Mouse (Mus musculus) heart, embryonic 11.5 days (tissue): ENCODE measurements around the gene Ndufa10. TPM values are rescaled to one million over a fixed set of nuclear protein-coding genes. Genes with fewer than 3 reads are reported as not detected.
A peak's percentile ranks its signal among the peaks of the same experiment; 100 is the strongest.

Experiments used
- ATAC-seq: fragments of 200-750 bp; cut with Nextera tagmentation; replicated peaks from 2 replicates; pipeline ENCODE4 v1.8.0; 2017; ENCODE audit warnings: moderate library complexity; ENCODE audit not compliant: insufficient number of reproducible peaks, low FRiP score, low TSS enrichment
- H3K27ac ChIP-seq: fragments of 300-500 bp; sonication (generic); 2 replicates; pipeline ENCODE4 v1.5.1; 2014; ENCODE audit warnings: mild to moderate bottlenecking, low read depth, low read length
- H3K27me3 ChIP-seq: fragments of 300-500 bp; sonication (generic); 2 replicates; pipeline ENCODE4 v1.6.1; 2014; ENCODE audit warnings: mild to moderate bottlenecking, low read length, mixed read lengths; ENCODE audit not compliant: control insufficient read depth, insufficient read depth
- H3K36me3 ChIP-seq: fragments of 300-500 bp; sonication (generic); 2 replicates; pipeline ENCODE4 v1.6.1; 2014; ENCODE audit warnings: mild to moderate bottlenecking, low read length, moderate library complexity, mixed read lengths; ENCODE audit not compliant: control insufficient read depth, insufficient read depth
- H3K4me1 ChIP-seq: fragments of 300-500 bp; sonication (generic); 2 replicates; pipeline ENCODE4 v1.6.1; 2014; ENCODE audit warnings: low read length; ENCODE audit not compliant: control insufficient read depth, insufficient read depth
- H3K4me2 ChIP-seq: fragments of 300-500 bp; sonication (generic); 2 replicates; pipeline ENCODE4 v1.6.1; 2014; ENCODE audit warnings: mild to moderate bottlenecking, moderate library complexity
- H3K4me3 ChIP-seq: fragments of 300-500 bp; sonication (generic); 2 replicates; pipeline ENCODE4 v1.5.1; 2014; ENCODE audit warnings: low read depth, low read length
- H3K9ac ChIP-seq: fragments of 300-500 bp; sonication (generic); 2 replicates; pipeline ENCODE4 v1.6.1; 2014; ENCODE audit warnings: mild to moderate bottlenecking, low read depth, low read length, moderate library complexity
- H3K9me3 ChIP-seq: fragments of 300-500 bp; sonication (generic); replicated peaks from 2 replicates; pipeline ENCODE4 v1.6.1; 2016; ENCODE audit warnings: low read length; ENCODE audit not compliant: control insufficient read depth
- WGBS: fragments of 180-500 bp; shearing (Covaris S2); extraction: QIAGEN DNeasy Blood & Tissue Kit; methylation state at CpG from one replicate; pipeline ENCODE4 v1.1.7; 2014; ENCODE audit not compliant: insufficient replicate concordance; 5-methylcytosine and 5-hydroxymethylcytosine counted together
- microRNA-seq: library from miRNA; unstranded; fragments of <30 nt; microRNA quantifications from one replicate; pipeline ENCODE4, GENCODE M21; 2016; ENCODE audit warnings: borderline number of aligned reads
- polyA plus RNA-seq: library from polyadenylated mRNA; unstranded; fragments of >200 nt; fragmentation: Nextera tagmentation; extraction: Ambion mirVana; gene quantifications from 2 replicates; pipeline ENCODE4 v1.2.1, GENCODE M21; 2014

Ndufa10 gene
- polyA plus RNA-seq, 1 experiment from 2014 or later: 465 TPM

- ATAC-seq: no peak
- 80% methylated on average over 2 of the region's 2 CpGs for WGBS
- Histone ChIP-seq H3K4me1 (peaks cover 11% of the 10 kb centered on the region; the same call in 1 of the 2 replicates), H3K4me2 (no peak overlapping the region), H3K27me3 (no peaks in the 10 kb centered on the region; the same call in 1 of the 2 replicates), H3K4me3 (no peak overlapping the region), H3K36me3 (no peaks in the 10 kb centered on the region), H3K27ac (no peak overlapping the region), H3K9me3 (no peaks in the 10 kb centered on the region), H3K9ac (no peak overlapping the region)
Measured at GRCm38 (mm10) chr1:92400556-92400955, 73.1 kb downstream of the Ndufa10 start.

- Histone ChIP-seq H3K27me3 (no peaks in the 10 kb centered on the region; the same call in 1 of the 2 replicates), H3K4me3 (no peak overlapping the region), H3K4me1 (peaks cover 11% of the 10 kb centered on the region; the same call in 1 of the 2 replicates), H3K4me2 (no peak overlapping the region), H3K27ac (no peak overlapping the region), H3K9me3 (no peaks in the 10 kb centered on the region), H3K36me3 (no peaks in the 10 kb centered on the region), H3K9ac (no peak overlapping the region)
- ATAC-seq: no peak
- 23% methylated on average over 7 of the region's 7 CpGs for WGBS
Measured at GRCm38 (mm10) chr1:92398601-92399000, 75.1 kb downstream of the Ndufa10 start.

GRCm38 (mm10) chr1:92397511-92398051, 76.1 kb downstream of the Ndufa10 start:
- H3K27ac ChIP-seq: no peak overlapping the region
- no peaks in the 10 kb centered on the region; the same call in 1 of the 2 replicates for H3K27me3 ChIP-seq
- 36% methylated on average over 12 of the region's 12 CpGs for WGBS

GRCm38 (mm10) chr1:92394279-92394678, 79.4 kb downstream of the Ndufa10 start:
- H3K9ac ChIP-seq: no peak overlapping the region
- no peaks in the 10 kb centered on the region; the same call in 1 of the 2 replicates for H3K27me3 ChIP-seq
- H3K36me3 ChIP-seq: no peaks in the 10 kb centered on the region
- H3K4me2 ChIP-seq: no peak overlapping the region
- no peaks in the 10 kb centered on the region for H3K9me3 ChIP-seq
- 63% methylated on average over 3 of the region's 3 CpGs for WGBS
- ATAC-seq: no peak
- peaks cover 11% of the 10 kb centered on the region; the same call in 1 of the 2 replicates for H3K4me1 ChIP-seq
- H3K4me3 ChIP-seq: no peak overlapping the region
- no peak overlapping the region for H3K27ac ChIP-seq

More at GRCm38 (mm10) chr1:92397511-92398051, 76.1 kb downstream of the Ndufa10 start:
- peaks cover 11% of the 10 kb centered on the region; the same call in 1 of the 2 replicates for H3K4me1 ChIP-seq
- H3K4me3 ChIP-seq: no peak overlapping the region
- H3K9me3 ChIP-seq: no peaks in the 10 kb centered on the region
- no peak for ATAC-seq
- no peak overlapping the region for H3K4me2 ChIP-seq
- H3K36me3 ChIP-seq: no peaks in the 10 kb centered on the region
- no peak overlapping the region for H3K9ac ChIP-seq

DNA sequence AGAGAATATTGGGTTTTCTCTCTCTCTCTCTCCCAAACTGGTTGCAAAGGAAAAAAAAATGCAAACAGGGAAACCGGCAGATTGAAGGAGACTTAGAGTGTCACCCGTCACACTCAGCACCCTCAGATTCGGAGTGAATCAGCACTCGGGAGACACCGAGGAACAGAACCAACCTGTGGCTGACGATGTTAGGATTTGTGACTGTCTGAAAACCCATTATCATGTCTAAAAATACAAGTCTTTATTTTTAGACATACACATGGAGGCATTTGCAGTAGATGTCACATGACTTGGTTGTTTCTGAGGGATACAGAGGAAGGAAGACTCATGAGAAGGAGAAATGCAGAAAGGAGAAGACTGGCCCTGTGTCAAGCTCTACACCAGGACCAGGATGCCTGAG, 80.5 kb downstream of the Ndufa10 start:
- H3K27ac ChIP-seq: no peak overlapping the region
- no peak for ATAC-seq
- H3K4me3 ChIP-seq: no peak overlapping the region
- WGBS: 61% methylated on average over 6 of the region's 6 CpGs
- peaks cover 5% of the 10 kb centered on the region; the same call in 1 of the 2 replicates for H3K4me1 ChIP-seq
- H3K36me3 ChIP-seq: no peaks in the 10 kb centered on the region
- H3K9ac ChIP-seq: no peak overlapping the region
- H3K4me2 ChIP-seq: no peak overlapping the region
- H3K27me3 ChIP-seq: no peaks in the 10 kb centered on the region; the same call in 1 of the 2 replicates
- no peaks in the 10 kb centered on the region for H3K9me3 ChIP-seq

Small RNA genes within 50 kb of the gene (microRNA-seq; reads per million reads assigned to microRNA genes)
- 5.4 reads per million, percentile 40 among the genes with 10 or more reads in this experiment for gene Mir6900

Other genes with a start within 250 kb of the Ndufa10 start
- not detected in 2 replicates for gene Olfr1416, start 11.3 kb upstream of the Ndufa10 start, polyA plus RNA-seq
- not detected in 2 replicates for gene Olfr1415, start 22.2 kb upstream of the Ndufa10 start, polyA plus RNA-seq
- gene Olfr1414, start 44.8 kb upstream of the Ndufa10 start, polyA plus RNA-seq: not detected in 2 replicates
- not detected in 2 replicates for gene Olfr1413, start 97.5 kb upstream of the Ndufa10 start, polyA plus RNA-seq
- gene Olfr1412, start 111.9 kb upstream of the Ndufa10 start, polyA plus RNA-seq: not detected in 2 replicates
- not detected in 2 replicates for gene Olfr1411, start 120.6 kb upstream of the Ndufa10 start, polyA plus RNA-seq
- not detected in 2 replicates for gene Olfr1410, start 131.9 kb upstream of the Ndufa10 start, polyA plus RNA-seq
- gene Olfr12, start 143.9 kb upstream of the Ndufa10 start, polyA plus RNA-seq: not detected in 2 replicates
- gene Cops9, start 168.1 kb upstream of the Ndufa10 start, polyA plus RNA-seq: 382 and 405 TPM in 2 replicates
- not detected in 2 replicates for gene Otos, start 175.0 kb upstream of the Ndufa10 start, polyA plus RNA-seq